Mouse (Mus musculus) 3T3-L1 (cell line): ENCODE data around the gene Zmiz1.

Experiments
- DNase-seq: peaks from one replicate; pipeline ENCODE4 v3.0.0-alpha.2; 2015; ENCODE audit warnings: low read depth, low spot score

The Zmiz1 gene

DNA sequence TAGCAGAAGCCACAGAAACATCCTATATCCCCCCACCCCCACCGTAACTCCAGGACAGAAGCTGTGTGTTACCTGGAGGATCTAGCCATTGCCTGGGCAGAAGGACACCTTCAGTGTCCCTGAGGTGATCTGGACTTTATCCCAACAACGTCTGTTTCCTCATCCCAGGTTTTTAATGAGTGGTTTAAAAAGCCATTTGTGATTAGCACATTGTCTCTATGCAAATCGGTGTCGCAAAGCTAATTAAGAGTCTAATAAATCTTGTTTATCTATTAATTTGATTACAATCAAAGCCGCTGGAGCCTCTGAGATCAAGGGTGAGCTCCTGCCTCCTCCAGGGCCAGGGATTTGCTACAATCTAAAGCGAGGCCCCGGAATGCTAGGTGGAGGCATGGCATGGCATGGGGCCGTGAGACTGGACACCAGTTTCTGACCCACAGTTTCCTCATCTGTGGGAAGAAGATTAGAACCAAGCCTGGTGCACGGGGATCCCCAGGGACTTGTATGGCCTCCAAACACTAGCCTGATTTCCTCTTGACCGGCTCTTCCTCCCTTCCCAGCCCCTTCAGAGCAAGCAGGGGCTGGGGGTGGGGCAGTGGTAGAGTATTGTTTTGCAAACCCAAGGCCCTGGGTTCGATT, 180.3 kb downstream of the Zmiz1 start:
- peak; percentile 3 for DNase-seq

DNA sequence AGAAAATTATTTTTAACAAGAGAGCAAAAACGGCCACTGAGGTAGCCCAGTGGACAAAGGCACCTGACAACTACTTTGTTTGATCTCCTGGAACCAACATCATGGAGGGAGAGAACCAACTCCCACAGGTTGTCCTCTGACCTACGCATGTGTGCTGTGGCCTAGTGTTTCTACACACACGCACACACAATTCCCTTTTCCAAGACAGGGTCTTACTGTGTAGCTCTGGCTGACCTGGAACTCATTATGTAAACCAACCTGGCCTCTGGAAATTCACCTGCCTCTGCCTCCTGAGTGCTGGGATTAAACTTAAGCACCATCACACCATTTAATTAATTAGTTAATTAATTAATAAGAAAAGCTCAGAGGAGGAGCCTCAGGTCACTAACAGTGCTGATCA, 181.0 kb downstream of the Zmiz1 start:
- DNase-seq, result no peak

DNA sequence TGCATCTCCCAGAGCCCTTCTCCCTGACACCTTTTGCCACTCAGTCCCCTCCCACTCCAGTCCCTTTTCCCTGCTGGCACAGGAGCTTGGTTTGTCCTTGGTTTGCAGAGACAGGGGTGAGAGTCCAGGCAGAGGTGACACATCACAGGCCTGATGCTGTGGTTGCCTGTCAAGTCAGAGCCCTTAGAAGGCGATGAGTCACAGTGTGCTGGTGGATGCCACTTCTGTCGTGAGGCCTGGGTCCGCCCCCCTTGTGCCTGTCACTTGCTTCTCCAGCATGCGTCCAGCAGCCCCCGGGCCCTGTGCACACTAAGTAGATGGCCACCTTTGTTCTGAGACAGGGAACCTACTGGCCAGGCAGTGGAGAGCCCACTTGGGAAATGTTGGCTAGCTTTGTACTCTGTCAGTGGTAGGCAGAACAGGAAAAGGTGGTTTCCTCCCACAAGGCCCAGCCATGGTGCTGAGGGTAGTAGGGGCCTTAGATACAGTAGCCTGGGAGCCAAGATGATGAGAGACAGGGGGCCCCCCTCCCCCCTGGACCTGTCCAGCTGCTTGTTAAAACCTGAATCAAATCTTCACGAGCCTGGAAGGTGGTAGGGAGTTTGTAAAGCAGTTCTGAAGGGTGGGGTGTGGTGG, 181.6 kb downstream of the Zmiz1 start:
- peak; percentile 51 for DNase-seq

DNA sequence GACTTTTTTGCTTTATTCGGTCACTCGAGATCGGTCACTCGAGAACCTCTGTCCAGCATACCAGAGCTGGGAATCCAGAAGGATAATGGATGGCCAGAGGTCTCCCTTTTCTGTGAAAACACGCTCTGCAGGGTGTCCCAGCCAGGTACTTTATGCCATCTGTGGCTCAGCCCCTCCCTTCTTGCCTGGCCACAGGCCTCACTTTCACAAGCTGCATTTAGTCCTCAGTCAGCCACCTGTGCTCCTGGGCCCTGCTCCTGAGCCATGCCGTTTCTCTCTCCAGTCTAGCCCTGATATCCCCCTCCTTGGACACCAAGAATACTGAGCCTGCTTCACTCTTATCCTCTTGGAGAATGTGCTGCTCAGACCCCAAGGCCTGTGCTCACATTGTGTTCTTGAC, 182.1 kb downstream of the Zmiz1 start:
- DNase-seq, result no peak

DNA sequence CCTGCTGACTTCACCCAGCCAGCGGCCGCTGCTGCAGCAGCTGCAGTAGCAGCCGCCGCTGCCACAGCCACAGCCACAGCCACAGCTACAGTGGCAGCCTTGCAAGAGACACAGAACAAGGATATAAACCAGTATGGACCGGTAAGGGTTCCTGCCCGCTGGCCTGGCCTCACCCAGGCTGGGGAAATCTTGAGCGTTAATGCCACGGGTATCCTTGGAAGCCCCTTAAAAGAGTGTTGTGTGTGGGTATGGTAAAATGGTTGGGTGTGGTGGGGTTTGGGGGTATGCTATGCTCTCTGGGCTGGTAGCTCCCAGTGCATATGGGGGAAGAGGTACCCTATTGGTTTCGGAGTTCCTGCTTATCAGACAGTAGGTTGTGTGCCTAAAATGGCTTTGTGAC, 186.7 kb downstream of the Zmiz1 start:
- no peak for DNase-seq

DNA sequence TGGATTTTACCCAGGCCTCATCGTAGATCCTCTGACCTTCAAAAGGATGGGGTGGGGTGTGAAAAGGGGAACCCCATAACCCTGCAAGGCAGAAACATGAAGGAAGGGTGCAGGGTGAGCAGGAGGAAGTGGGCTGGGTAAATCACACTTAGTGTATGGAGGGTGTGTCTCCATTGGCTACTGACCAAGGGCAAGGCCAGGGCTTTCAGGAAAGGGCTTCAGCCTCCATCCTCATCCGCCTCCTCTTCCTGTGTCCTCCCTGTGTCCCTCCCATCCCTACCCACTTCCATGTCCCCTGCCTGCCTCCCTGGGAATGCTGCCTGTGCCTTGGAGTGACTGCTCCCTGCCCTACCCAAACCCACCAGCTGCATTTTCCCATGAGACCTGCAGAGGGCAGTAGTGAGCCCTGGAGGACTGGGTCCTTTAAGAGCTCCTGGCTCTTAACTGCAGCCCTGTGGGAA, 187.2 kb downstream of the Zmiz1 start:
- peak; percentile 57 for DNase-seq

DNA sequence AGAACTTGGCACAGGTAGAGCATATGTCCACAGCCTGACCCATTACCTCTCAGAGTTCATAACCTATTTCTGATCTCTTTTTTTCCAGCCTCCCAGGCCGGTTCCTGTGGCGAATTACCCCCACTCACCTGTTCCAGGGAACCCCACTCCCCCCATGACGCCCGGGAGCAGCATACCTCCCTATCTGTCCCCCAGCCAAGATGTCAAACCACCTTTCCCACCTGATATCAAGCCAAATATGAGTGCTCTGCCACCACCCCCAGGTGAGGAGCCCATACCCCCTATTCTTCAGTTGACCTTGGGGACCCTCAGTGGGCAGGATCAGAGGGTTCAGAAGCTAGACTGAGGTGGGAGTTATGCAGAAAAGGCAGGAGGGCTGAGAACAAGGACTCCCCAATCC, 192.1 kb downstream of the Zmiz1 start:
- no peak for DNase-seq

DNA sequence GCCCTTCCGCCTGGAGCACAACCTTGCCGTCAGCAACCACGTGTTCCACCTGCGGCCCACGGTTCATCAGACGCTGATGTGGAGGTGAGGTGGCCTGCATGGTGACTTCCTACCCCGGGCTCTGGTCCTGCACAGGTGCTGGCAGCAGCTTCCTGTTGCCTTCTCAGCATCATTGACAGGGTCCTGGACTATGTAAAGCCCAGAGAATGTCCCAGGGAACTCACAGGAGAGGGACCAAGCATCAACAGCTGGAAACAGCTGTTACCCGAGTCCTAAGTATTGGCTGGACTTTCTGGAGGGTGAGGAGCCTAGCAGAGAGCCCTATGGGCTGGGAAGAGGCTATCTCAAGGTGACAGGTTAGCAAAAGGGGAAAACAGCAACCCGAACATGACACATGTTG, 192.9 kb downstream of the Zmiz1 start:
- DNase-seq, result no peak

DNA sequence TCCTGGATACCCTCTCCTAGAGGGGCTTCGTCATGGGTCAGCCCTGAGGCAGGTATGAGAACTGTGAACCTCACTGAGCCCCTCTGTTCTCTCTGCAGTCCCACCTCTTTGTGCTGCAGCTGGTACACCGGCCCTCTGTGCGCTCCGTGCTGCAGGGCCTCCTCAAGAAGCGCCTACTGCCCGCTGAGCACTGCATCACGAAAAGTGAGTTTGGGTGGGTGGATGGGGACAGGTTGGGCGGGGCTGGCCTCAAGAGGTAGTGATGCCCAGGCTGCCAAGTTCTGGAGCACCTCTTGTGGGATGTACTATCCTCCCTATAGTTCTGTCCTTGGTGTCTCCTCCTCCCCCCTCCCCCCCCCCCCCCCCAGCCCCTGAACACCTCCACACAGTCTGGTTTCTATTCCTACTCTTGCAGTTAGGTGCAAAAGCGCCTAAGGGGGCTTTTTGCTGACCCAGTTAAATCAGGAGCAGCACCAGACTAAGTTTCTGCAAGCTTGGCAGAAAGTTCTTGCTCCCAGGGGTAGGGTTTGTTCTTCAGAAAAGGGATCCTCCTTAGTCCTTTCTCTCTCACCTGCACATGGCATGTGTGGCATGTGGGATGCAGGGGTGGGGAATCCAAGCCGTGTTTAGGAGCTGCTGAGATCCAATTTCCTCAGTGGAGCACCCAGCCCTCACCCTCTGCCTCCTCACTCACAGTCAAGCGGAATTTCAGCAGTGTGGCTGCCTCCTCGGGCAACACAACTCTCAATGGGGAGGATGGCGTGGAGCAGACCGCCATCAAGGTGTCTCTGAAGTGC, 195.6 kb downstream of the Zmiz1 start:
- no peak for DNase-seq

DNA sequence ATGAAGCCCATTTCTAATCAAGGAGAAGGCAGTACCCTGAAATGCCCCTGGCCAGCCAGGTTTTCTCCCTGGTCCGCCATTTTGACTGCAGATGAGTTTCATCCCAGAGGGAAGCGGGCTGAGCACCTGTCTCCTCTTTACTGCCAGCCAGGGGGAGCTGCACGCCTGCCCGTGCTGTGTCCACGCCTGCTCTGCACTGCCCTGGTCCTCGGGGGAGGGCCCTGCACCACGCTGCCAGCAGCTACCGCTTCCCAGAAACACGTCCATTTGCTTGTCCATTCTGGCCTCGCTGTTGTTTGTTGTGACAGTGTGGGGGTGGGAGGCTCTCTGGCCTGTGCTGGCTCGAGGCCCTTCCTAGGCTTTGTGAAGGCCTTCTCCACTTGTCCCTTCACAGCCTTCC, 201.7 kb downstream of the Zmiz1 start:
- no peak for DNase-seq

DNA sequence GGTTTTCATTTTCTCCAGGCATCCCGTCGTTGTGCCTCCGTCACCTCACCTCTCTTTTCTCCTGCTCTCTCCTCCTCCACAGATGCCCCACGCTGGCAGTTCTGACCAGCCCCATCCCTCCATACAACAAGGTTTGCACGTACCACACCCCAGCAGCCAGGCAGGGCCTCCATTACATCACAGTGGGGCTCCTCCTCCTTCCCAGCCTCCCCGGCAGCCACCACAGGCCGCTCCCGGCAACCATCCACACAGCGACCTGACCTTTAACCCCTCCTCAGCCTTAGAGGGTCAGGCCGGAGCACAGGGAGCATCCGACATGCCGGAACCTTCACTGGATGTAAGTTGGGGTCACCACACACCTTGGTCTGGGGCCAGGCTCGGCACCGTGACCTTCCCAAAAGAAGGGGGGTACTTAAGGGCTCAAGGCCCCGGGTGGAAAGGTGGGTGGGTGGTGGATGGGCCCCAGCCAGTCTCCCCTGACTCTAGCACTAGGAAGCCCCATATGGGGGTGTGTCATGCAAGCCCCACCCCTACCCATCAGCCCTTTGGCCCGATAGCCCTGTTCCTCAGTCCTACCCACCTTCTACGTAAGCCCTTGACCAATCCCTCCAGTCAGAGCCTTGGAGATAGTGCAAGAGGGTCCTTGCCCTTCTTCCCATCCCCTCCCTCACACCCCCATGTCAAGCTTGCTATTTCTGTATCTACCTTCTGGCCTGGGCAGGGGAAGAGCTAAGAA, 202.4 kb downstream of the Zmiz1 start:
- DNase-seq, result no peak

DNA sequence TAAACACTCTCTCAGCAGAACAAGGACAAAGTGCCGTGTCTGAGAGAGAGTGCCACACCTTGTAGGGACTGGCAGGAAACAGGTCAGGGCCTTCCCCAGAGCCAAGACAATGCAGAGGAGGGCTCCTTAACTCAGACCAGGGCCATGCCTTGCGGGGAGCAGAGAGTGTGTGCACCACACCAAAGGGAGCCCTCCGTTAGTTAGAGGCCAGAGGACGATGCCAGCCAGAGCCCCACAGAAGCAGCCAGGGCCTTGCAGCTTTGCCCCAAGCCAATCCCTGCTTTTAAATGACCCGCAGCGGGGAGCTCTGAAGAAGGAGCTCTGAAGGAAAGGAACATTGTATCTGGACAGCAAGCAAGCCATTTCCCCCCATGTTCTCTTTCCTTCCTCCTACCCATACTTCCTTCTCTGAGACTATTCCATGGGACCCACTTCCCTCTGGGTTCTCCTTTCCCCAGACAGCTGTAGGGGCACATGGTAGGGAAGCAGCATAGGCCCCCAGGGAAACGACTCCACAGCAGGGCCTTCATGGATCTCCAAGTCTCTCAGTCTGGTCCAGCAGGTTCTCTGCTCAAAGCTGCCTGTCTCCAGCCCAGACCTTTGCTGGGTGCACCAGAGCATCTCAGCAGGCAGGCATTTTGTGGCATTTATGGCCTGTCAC, 204.8 kb downstream of the Zmiz1 start:
- no peak for DNase-seq

DNA sequence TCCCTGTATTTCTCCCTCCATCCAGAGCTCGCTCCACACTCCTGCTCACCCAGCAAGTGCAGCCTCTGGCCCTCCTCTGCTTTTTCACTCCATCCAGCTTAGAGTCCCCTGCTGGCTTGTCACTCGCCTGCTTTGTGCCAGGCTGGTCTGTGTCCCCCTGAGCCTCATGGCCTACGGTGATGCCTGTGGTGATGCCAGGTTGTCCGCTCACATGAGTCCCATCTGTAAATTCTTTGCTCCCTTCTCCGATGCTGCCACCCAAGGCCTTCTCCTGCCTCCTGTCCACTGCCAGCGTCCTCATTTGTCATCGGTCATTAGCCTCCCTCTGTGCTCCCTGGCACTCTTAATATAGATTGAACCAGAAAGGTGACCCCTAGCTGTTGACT, 205.3 kb downstream of the Zmiz1 start:
- no peak for DNase-seq

DNA sequence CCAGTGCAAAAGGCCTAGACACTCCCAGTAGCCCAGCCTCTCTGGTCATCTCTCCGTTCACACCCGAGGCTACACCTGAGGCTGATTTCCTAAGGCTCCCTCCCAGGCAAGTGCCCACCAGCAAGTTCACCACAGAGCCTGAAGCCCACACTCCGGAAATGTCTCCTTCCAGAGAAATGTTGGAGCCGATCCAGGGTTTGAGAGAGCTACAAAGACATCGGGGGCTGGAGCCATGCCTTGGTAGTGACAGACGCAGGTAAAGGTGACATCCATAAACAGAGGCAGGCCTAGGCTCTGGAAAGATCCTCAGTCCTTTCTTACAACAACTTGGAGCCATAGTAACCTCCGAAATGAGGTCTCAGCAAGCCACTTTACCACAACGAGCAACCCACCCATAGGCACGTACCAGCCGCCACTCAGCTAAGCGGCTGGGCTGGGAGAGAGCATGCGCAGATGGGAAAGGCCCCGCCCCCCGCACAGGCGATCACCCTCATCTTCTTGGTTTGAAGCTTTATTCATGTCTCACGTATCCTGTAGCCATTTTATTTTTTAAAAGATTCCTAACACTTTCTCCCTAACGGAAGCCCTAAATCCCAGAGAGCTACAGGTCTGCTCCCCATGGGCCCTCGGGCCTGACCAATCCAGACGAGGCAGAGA, 206.5 kb downstream of the Zmiz1 start:
- DNase-seq, result no peak

DNA sequence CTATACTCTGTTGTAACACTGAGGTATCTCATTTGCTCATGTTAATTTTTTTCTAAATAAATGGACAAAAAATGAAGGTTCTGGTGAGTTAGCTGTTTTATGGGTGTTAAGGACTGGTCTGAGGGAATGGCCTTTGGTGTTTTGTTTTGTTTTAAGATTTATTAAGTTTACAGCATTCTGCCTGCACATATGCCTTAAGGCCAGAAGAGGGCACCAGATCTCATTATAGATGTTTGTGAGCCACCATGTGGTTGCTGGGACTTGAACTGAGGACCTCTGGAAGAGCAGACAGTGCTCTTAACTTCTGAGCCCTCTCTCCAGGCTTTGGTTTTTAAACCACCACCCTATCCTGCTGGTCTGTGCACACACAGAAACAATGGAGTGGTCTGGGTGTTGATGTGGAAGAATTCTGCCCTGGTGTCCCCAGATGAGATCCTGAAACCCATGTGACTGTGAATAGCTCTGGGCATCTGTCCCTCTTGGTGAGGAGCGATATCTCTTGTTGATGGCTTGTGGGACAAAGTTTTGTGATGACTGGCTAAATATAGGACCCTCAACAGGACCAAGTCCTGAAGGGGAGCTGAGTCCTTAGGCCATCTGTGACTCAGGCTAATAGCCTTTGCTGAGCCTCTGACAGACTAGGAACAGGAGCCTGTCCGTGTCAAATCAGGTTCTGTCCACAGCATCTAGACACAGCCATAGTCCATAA, 207.8 kb downstream of the Zmiz1 start:
- DNase-seq, result peak; percentile 43

DNA sequence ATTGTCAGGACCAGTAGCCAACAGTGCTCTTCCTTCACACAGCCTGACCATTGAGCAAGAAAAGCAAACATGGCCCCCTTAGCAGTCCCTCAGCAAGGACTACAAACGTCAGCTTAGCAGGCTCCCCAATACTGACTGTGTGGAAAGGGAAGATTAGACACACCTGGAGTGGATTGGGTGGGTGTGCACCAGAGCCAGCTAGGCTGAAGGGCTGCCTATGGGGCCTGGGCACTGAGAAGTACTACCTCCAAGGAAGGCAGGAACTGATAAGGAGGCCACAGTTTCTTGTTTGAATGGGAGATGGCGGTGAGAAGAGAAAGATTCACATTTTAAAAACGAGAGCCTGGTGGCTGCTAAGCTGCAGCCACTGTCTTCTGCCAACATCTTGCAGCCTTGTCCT, 208.6 kb downstream of the Zmiz1 start:
- no peak for DNase-seq

DNA sequence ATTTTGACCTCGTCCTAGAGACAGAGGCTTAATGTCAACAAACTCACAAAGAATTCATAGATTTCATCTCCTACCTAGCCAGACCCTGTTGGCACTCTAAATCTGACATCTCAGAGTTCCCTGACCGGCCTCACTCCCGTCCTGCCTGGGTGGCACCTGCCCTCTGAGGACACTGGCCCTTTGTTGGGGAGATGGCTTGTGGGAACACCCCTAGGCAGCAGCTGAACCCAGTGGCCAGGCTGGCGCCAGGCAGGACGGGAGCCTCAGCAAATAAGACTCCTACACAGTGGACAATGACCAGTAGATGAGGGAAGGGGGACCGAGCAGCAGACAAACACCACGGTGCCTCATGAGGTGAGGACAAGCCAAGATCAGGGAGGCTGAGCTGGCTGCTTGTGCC, 220.6 kb downstream of the Zmiz1 start:
- no peak for DNase-seq

DNA sequence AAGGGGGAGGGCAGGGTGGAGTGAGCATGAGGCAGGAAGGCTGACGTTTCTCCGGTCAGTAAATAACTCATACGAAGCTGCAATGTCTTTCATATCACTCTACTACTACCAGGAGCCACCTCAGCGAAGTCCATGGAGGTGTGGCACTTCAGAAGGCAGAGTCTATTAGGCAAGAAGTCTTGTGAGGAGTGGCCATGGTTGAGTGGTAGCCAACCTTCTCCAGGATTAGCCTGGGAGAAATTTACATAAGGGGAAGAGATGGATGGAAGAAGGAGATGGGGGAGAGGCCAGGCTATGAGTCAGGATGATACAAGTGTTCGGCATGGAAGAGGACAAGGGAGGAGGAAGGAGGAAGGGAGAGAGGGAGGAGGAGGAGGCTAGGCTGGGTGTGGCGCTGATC, 223.0 kb downstream of the Zmiz1 start:
- DNase-seq, result peak; percentile 52

DNA sequence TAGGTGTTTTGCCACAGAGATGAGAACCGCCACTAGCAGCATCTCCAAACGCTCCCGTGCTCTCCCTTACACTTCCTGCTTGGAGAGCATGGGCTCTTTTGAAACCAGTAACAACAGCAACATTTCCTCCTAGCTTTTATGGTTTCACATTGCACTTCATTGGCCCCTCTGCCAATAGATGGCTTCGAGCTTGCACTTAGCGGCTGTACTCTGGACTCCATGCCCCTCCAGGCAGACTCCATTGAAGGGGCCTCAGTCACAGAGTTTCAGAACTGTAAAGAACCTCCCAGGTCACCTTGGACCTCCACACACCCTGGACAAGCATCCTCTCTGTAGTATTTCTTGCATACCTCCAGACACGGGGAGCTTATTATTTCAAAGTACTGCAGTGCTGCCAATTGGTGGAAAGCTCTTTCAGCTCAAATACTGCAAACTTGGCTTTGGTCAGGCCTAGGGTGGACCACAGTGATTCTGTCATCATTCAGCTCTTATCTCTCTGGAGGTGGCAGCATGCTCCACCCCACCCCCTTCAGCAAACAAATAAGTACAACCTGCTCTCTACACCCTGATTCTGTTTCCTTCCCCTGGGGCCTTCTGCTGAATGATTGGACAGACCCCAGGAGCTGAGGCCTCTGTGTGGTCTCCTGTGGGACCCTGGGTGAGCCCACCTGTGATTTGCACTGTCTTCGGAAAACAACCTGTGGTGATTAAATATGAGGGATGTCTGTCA, 227.4 kb downstream of the Zmiz1 start:
- no peak for DNase-seq
